Mouse (Mus musculus) thymus, adult 2 months (tissue): ENCODE measurements around the gene Erp29.

Experiments
- CTCF ChIP-seq: fragments of 200-500 bp; IDR thresholded peaks from 2 replicates; pipeline ENCODE4 v1.5.1; 2012; ENCODE audit warnings: mild to moderate bottlenecking, control low read depth, low read length, moderate library complexity, borderline replicate concordance; ENCODE audit not compliant: control insufficient read depth, poor library complexity, insufficient read depth; ENCODE audit errors: extremely low read depth
- POLR2A ChIP-seq: fragments of 200-500 bp; IDR thresholded peaks from 2 replicates; pipeline ENCODE4 v1.6.1; 2012; ENCODE audit warnings: mild to moderate bottlenecking, low read length, control low read depth, moderate library complexity; ENCODE audit not compliant: control insufficient read depth, poor library complexity, insufficient read depth; ENCODE audit errors: extremely low read depth

- no peak for TF ChIP-seq POLR2A
- no peak for TF ChIP-seq CTCF
These were observed 22.3 kb upstream of the Erp29 start for GRCm38 (mm10) chr5:121474610-121475009.
